Mouse (Mus musculus) c-Kit-positive CD71-negative TER-119-negative erythroid progenitor cells, embryonic 14.5 days (primary cell): ENCODE measurements around the gene Egfl7.

Experiments used
- DNase-seq: peaks from one replicate; pipeline ENCODE4 v3.0.0-alpha.2; 2013; ENCODE audit warnings: low read depth

Gene Egfl7

GRCm38 (mm10) chr2:26594461-26594933 lies 14.7 kb downstream of the Egfl7 start:
- no peak for DNase-seq

GRCm38 (mm10) chr2:26594934-26595724 lies 15.3 kb downstream of the Egfl7 start:
- DNase-seq, result no peak

GRCm38 (mm10) chr2:26595725-26596435 lies 16.1 kb downstream of the Egfl7 start:
- DNase-seq, result no peak

- no peak for DNase-seq
Observed at GRCm38 (mm10) chr2:26596898-26597297, 17.1 kb downstream of the Egfl7 start.

- DNase-seq, result no peak
Observed at GRCm38 (mm10) chr2:26597810-26598209, 18.0 kb downstream of the Egfl7 start.

GRCm38 (mm10) chr2:26598462-26598861 lies 18.6 kb downstream of the Egfl7 start:
- no peak for DNase-seq

- no peak for DNase-seq
Observed at GRCm38 (mm10) chr2:26599965-26600364, 20.2 kb downstream of the Egfl7 start.

GRCm38 (mm10) chr2:26600664-26601063 lies 20.9 kb downstream of the Egfl7 start:
- no peak for DNase-seq

GRCm38 (mm10) chr2:26601595-26601994 lies 21.8 kb downstream of the Egfl7 start:
- no peak for DNase-seq

- DNase-seq, result no peak
Observed at GRCm38 (mm10) chr2:26602631-26603030, 22.8 kb downstream of the Egfl7 start.

GRCm38 (mm10) chr2:26603159-26603558 lies 23.3 kb downstream of the Egfl7 start:
- no peak for DNase-seq

- DNase-seq, result peak; percentile 73
Observed at GRCm38 (mm10) chr2:26603720-26604671, 24.2 kb downstream of the Egfl7 start, which contains the start of gene Agpat2. TSS of gene Agpat2 (minus strand) at chr2:26604417.

- DNase-seq, result no peak
Observed at GRCm38 (mm10) chr2:26605331-26605730, 25.5 kb downstream of the Egfl7 start.

- DNase-seq, result no peak
Observed at GRCm38 (mm10) chr2:26606579-26606978, 26.8 kb downstream of the Egfl7 start.

GRCm38 (mm10) chr2:26607056-26607910 lies 27.5 kb downstream of the Egfl7 start:
- no peak for DNase-seq

- no peak for DNase-seq
Observed at GRCm38 (mm10) chr2:26608781-26609180, 29.0 kb downstream of the Egfl7 start.

- DNase-seq, result no peak
Observed at GRCm38 (mm10) chr2:26609261-26609661, 29.4 kb downstream of the Egfl7 start.

- no peak for DNase-seq
Observed at GRCm38 (mm10) chr2:26610526-26610925, 30.7 kb downstream of the Egfl7 start.

- DNase-seq, result no peak
Observed at GRCm38 (mm10) chr2:26611054-26611453, 31.2 kb downstream of the Egfl7 start.

GRCm38 (mm10) chr2:26611896-26612295 lies 32.1 kb downstream of the Egfl7 start:
- no peak for DNase-seq

GRCm38 (mm10) chr2:26614903-26615302 lies 35.1 kb downstream of the Egfl7 start:
- no peak for DNase-seq
